Mouse (Mus musculus) limb, embryonic 14.5 days (tissue): ENCODE measurements around the gene Nacc1. TPM values are rescaled to one million over a fixed set of nuclear protein-coding genes. Genes with fewer than 3 reads are reported as not detected.

Source experiments
- ATAC-seq: fragments of 200-750 bp; cut with Nextera tagmentation; 2 replicates; pipeline ENCODE4 v1.8.0; 2017; ENCODE audit warnings: low read depth, moderate number of reproducible peaks, moderate TSS enrichment; ENCODE audit not compliant: low FRiP score
- DNase-seq: peaks from one replicate; pipeline ENCODE4 v3.0.0-alpha.2; 2015; ENCODE audit warnings: low spot score
- H3K27ac ChIP-seq: fragments of 300-500 bp; sonication (generic); replicated peaks from 2 replicates; pipeline ENCODE4 v1.5.1; 2014; ENCODE audit warnings: low read depth, mild to moderate bottlenecking, low read length, moderate library complexity, mixed read lengths
- H3K27me3 ChIP-seq: fragments of 300-500 bp; sonication (generic); 2 replicates; pipeline ENCODE4 v1.6.1; 2014; ENCODE audit warnings: low read length, mixed read lengths; ENCODE audit not compliant: control insufficient read depth, insufficient read depth
- H3K36me3 ChIP-seq: fragments of 300-500 bp; sonication (generic); 2 replicates; pipeline ENCODE4 v1.6.1; 2014; ENCODE audit warnings: mild to moderate bottlenecking, low read length, moderate library complexity, mixed read lengths; ENCODE audit not compliant: control insufficient read depth, insufficient read depth
- H3K4me1 ChIP-seq: fragments of 300-500 bp; sonication (generic); 2 replicates; pipeline ENCODE4 v1.6.1; 2014; ENCODE audit warnings: antibody characterized with exemption, low read length, mixed read lengths; ENCODE audit not compliant: control insufficient read depth, insufficient read depth
- H3K4me2 ChIP-seq: fragments of 300-500 bp; sonication (generic); replicated peaks from 2 replicates; pipeline ENCODE4 v1.6.1; 2014; ENCODE audit warnings: low read depth, mild to moderate bottlenecking, low read length, moderate library complexity; ENCODE audit not compliant: severe bottlenecking
- H3K4me3 ChIP-seq: fragments of 300-500 bp; sonication (generic); replicated peaks from 2 replicates; pipeline ENCODE4 v1.5.1; 2014; ENCODE audit warnings: low read length
- H3K9ac ChIP-seq: fragments of 300-500 bp; sonication (generic); 2 replicates; pipeline ENCODE4 v1.6.1; 2014; ENCODE audit warnings: mild to moderate bottlenecking, low read depth, low read length, moderate library complexity; ENCODE audit not compliant: severe bottlenecking
- H3K9me3 ChIP-seq: fragments of 300-500 bp; sonication (generic); 2 replicates; pipeline ENCODE4 v1.6.1; 2016; ENCODE audit warnings: low read length; ENCODE audit not compliant: control insufficient read depth
- POLR2A ChIP-seq: fragments of 200-500 bp; IDR thresholded peaks from 2 replicates; pipeline ENCODE4 v1.8.0; 2012; ENCODE audit warnings: inconsistent platforms, mild to moderate bottlenecking, moderate library complexity, borderline replicate concordance; ENCODE audit not compliant: insufficient read depth, insufficient read length; ENCODE audit errors: extremely low read depth
- WGBS: fragments of 180-500 bp; shearing (Covaris S2); extraction: QIAGEN DNeasy Blood & Tissue Kit; methylation state at CpG from one replicate; pipeline ENCODE4 v1.1.7; 2014; 5-methylcytosine and 5-hydroxymethylcytosine counted together
- polyA plus RNA-seq, 2 experiments: library from polyadenylated mRNA; depleted of rRNA in 1 of 2; stranded (reverse) in 1 of 2; unstranded in 1 of 2; fragments of >200 nt; fragmentation: Nextera tagmentation in 1 of 2; extraction: Ambion mirVana in 1 of 2; gene quantifications; 2 replicates each; pipeline versions ENCODE4 v1.2.1 to v1.2.3; 2012 to 2014

Gene Nacc1
- polyA plus RNA-seq, 2 experiments: 18.5 to 68.8 TPM

- Histone ChIP-seq H3K36me3 (peaks cover 62% of the 10 kb centered on the region), H3K9me3 (no peaks in the 10 kb centered on the region), H3K4me3 (no peak overlapping the region), H3K4me2 (no peak overlapping the region), H3K27ac (no peak overlapping the region), H3K4me1 (peaks cover 82% of the 10 kb centered on the region), H3K27me3 (peaks cover 37% of the 10 kb centered on the region), H3K9ac (peak overlapping the region; percentile 17; the same call in 1 of the 2 replicates)
- ATAC-seq (peak; percentile 38), DNase-seq (peak; percentile 95)
- 18% methylated on average over 10 of the region's 12 CpGs for WGBS
- TF ChIP-seq POLR2A: no peak
Observed at GRCm38 (mm10) chr8:84708774-84709475, 21.3 kb upstream of the Nacc1 start.

- Histone ChIP-seq H3K27ac (no peak overlapping the region), H3K9ac (no peak overlapping the region), H3K4me1 (peaks cover 74% of the 10 kb centered on the region), H3K27me3 (peaks cover 45% of the 10 kb centered on the region), H3K9me3 (no peaks in the 10 kb centered on the region), H3K4me3 (no peak overlapping the region), H3K36me3 (peaks cover 60% of the 10 kb centered on the region), H3K4me2 (peak overlapping the region; percentile 26; the same call in 1 of the 2 replicates)
- no peak for ATAC-seq
- no peak for TF ChIP-seq POLR2A
- DNase-seq: no peak
- 25% methylated on average over 15 of the region's 15 CpGs for WGBS
Observed at GRCm38 (mm10) chr8:84708071-84708541, 20.4 kb upstream of the Nacc1 start.

- Histone ChIP-seq H3K36me3 (peaks cover 59% of the 10 kb centered on the region), H3K9me3 (no peaks in the 10 kb centered on the region), H3K4me1 (peaks cover 70% of the 10 kb centered on the region), H3K9ac (0 out of 2 replicates have a peak overlapping the region, but pooled peaks have one; percentile 28), H3K4me3 (peak overlapping the region; percentile 21), H3K27me3 (peaks cover 49% of the 10 kb centered on the region), H3K27ac (no peak overlapping the region), H3K4me2 (peak overlapping the region; percentile 26)
- ATAC-seq (no peak), DNase-seq (no peak)
- WGBS: 17% methylated on average over 22 of the region's 22 CpGs
- no peak for TF ChIP-seq POLR2A
Observed at GRCm38 (mm10) chr8:84707267-84707883, 19.7 kb upstream of the Nacc1 start.

GRCm38 (mm10) chr8:84706610-84707266, 19.1 kb upstream of the Nacc1 start:
- H3K9me3 ChIP-seq: no peaks in the 10 kb centered on the region
- H3K4me1 ChIP-seq: peaks cover 70% of the 10 kb centered on the region
- peak overlapping the region; percentile 26; the same call in 1 of the 2 replicates for H3K4me2 ChIP-seq
- TF ChIP-seq POLR2A: no peak
- H3K27ac ChIP-seq: no peak overlapping the region
- DNase-seq: no peak
- WGBS: 16% methylated on average over 36 of the region's 45 CpGs
- peaks cover 59% of the 10 kb centered on the region for H3K36me3 ChIP-seq
- peaks cover 55% of the 10 kb centered on the region for H3K27me3 ChIP-seq
- no peak for ATAC-seq
- H3K9ac ChIP-seq: 0 out of 2 replicates have a peak overlapping the region, but pooled peaks have one; percentile 28
- peak overlapping the region; percentile 21 for H3K4me3 ChIP-seq

- Histone ChIP-seq H3K9ac (no peak overlapping the region), H3K4me2 (peak overlapping the region; percentile 37), H3K27ac (no peak overlapping the region), H3K4me1 (peaks cover 64% of the 10 kb centered on the region), H3K36me3 (peaks cover 53% of the 10 kb centered on the region), H3K9me3 (no peaks in the 10 kb centered on the region), H3K4me3 (peak overlapping the region; percentile 21), H3K27me3 (peaks cover 55% of the 10 kb centered on the region)
- DNase-seq: no peak
- no peak for ATAC-seq
- TF ChIP-seq POLR2A: no peak
- 19% methylated on average over 12 of the region's 12 CpGs for WGBS
Observed at GRCm38 (mm10) chr8:84705960-84706359, 18.3 kb upstream of the Nacc1 start.
